Mouse (Mus musculus) CH12F3 (cell line): ENCODE data around the gene Copb1.

Experiments used
- in situ Hi-C: fragments of 300-500 bp; cut with MboI; formaldehyde crosslinking; loops from 2 replicates; pipeline ENCODE4 v1.14.3; 2020; ENCODE audit warnings: low sequenced_read_pairs

The Copb1 gene

DNA sequence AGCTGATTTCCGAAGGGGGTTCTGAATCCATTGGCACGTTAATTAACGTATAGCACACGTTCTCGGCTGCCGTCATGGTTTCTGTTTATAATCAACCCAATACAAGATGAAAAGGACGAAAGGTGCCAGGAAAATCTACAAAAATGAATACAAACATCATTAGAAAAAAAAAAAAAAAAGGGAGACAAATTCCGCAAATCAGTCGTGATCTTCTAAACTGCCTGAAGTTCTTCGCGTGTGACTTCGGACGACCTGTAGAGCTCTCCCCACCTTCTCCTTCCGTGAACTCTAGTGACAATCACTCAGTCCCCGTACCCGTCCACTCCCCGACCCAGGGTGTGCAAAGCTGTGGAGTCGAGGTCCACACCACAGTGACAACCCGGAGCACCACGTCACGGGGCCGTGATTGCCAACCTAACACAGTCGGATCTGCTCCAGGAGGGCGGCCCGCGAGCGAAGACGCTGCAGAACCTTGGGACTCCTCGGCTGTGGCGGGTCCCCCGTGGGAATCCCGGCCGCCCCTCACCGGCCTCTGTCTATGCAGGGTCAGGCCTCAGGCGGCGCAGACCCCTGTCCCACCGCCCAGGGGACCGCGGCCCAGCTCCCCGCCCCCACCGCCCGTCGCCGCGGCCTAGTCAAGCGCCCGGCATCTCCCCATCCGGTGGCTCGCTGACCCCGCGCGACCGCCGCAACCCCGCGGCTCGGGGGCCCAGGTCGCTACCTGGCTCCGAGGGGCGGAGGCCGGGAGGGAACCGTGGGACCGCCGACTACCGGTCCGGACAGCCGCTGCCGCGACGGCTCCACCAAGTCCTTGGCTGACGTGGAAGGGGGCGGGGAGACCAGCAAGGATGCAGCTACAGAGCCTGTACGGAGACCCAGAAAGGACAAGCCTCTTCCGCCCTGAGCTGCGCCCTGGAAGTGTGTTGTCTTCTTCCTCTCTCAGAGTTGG lies at the start of gene Copb1:
Gene Copb1 (minus strand): TSS at position 827 of the 949 bp plus-strand sequence.
- in situ Hi-C loops: no loop called here

DNA sequence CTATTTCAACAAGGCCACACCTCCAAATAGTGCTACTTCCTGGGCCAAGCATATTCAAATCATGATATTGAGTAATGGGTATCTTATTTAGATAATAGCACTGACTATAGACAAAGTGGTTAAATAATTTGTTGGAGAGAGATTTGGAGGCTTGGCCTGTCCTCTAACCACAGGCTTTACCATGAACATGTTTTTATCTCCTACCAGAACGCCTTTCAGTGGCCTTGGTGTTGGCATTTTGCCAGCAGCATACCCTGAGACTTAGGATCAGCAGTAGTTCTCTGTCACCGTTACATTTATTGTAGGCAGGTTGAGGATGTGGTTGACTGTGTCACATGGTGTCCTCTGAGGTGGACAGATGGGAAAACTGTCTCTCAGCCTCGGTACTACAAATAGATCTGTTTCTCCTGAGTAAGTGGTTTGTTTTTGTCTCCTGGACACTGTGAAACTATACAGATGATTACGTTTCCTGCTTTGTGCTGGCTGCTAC lies 46.8 kb upstream of the Copb1 start:
- in situ Hi-C loops: no loop called here

DNA sequence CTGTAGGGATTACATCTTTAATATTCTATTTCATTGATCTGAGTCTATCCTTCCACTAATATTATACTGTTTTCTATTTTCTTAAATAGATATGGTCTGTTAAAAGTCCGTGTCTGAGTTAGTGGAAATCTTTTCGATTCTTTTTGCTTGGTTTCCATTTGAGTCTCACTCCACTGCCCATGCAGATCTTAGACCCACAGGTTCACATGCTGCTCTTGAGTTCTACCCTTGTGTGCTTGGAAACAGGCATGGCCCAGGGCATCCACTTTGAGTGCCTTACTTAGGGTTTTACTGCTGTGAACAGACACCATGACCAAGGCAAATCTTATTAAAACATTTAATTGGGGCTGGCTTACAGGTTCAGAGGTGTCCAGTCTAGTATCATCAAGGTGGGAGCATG lies 46.3 kb upstream of the Copb1 start:
- in situ Hi-C loops: no loop called here

DNA sequence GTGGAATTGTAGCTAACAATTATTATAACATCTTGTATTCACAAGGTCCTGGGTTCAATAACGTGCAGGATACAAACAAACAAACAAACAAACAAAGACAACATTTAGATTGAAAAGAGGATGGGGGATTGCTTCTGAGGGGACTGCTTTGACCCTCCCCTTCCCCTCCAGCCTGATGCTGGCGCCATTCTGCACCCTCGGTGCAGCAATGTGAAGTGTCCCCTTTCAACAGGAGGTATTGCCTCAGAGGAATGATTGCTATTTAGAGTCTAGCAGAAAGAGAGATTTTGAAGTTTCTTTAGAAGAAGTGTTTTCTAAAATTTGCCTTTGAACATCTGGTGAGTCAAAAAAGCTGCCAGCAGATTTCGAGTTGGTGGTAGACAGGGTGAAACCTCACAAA lies 44.7 kb upstream of the Copb1 start:
- in situ Hi-C loops: no loop called here

DNA sequence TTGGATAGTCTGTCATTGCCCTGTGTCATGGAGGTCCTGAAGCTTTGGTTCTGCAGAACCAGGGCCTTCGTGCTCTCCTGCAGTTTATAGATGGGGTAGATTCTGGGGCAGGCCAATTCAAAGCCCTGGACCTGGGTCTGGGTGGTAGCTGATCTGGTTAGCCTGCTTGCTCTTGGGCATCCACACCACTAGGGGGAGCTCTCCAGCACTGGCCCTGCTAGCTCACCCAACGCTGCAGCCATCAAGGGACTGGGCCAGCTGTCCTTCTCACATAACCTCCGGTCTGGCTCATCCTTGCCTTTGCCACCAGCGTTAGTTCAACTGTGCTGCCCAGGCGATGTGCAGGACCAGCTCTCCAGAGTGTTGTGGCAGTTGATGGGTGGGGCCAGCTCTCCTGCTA lies 40.2 kb upstream of the Copb1 start:
- in situ Hi-C loops: no loop called here

DNA sequence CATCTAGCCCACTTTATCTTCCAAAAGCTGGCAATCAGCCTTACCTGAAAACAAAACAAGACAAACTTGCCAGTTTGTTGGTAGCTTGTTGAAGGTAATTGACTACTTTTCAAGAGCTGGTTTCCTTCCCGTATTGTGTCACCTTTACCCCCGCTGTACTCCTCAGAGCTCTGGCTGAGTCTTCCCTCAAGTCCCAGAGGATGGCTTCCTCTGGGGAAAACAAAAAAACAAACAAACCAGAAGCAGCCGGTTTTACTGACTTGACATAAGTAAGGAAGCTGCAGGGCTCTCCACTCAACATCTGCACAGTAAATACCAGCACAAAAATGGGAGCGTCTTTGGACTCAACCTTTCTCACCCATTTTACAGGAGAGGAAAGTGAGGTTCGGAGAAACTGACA lies 39.4 kb upstream of the Copb1 start:
- in situ Hi-C loops: no loop called here

DNA sequence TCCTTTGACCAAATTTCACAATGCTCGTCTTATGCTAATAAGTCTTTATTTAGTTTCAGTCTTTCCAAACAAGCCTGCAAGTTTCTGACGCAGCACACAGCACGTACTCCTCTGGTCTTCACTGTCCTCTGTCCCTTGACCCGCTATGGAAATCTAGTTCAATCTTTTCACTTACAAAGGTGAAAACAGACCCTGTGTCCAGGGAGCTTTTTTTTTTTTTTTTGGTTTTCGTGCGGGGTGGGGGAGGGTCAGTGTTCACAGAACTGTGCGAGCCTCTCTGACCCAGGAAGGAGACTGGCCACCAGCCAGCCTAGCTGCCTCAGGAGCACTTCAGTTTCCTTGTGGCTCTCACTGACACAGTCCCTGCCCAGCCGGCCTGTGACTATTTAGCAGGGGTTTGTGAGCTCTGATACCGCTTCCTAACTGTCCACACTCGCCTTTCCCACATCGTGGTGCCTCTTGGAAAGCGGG lies 38.0 kb upstream of the Copb1 start:
- in situ Hi-C loops: no loop called here

DNA sequence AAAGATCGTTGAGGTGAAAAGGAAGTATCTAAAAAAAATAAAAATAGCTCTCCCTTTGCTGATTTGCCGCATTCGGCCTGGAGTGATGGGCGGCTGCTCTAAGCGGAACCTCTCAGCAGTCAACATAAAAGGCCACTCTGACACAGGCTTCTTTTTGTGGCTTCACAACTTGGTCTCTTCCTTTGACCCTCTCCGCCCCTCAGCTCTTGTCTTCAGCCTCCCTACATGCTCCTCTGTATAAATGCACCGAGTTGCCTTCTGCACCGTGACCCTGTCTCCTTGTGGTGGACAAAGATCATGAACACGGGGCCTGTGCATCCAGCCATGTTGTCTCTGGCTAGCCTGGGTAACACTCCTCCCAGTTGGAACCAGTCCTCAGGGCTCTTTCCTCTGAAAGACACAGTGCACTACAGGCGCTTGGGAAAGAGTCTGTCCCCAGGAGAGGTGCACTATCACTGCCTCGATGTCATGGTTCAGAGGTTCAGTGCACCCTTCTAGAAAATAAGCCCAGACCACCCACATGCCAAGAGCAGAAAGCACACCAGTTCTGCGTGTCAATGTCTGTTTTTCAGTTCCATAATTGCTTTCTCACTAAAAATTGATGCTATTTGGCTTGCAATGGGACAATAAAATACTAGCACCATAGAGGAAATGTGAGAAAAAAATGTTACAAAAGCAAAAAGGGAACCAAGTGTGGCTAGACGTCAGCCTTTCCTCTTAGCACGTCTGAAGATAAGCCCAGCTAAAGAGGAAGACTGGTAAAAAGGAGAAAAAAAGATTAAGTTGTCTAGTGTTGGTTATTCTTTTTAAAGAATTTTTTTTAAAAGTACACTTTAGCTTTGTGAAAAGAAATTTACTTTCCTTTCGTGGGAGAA lies 37.2 kb upstream of the Copb1 start:
- in situ Hi-C loops: no loop called here

DNA sequence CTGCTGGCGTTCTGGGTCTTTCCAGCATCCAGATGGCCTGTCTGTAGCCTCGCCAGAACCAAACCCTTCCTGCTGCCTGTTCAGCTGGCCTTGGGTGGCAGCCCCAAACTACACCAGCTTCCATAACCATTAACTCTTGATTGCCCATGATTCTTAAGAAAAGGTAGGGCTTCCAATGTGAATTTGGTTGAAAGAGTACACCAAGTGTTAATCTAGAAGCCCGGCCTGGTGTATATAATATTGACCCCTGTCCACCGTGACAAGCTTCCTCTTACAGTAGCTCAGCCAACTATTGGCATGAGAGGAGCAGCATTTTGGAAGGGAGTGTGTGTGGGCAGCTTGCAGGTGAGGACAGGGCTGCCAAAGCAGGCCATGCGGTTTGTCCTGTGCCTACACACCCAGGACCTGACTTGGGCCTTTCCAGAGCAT lies 35.6 kb upstream of the Copb1 start:
- in situ Hi-C loops: no loop called here

DNA sequence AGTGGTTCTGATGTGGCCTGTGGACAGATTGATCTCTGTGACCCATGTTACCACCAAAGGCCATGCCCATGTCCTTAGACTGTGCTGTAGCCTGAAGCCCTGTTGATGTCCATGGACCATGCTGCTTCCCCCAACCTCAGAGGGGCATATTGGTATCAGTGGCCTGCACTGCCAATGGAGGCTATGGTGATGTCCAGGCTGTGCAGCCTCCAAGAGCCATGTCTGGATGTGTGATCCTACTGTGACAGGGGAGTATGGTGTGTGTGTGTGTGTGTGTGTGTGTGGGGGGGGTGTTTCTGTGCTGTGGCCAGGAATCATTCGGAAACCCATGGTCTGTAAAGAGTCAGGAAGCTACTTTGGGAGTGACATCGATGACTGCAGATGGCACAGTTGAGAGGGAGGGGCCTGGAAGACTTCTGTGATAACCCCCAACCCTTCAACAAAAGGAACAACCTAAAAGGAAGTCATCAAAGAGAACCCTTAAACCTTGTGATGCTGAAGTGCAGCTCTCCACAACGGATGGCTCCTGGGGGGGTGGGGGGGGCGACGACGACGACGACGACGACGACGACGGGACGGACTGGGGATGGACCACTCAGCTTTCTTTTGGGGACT lies 29.9 kb upstream of the Copb1 start:
- in situ Hi-C loops: no loop called here

DNA sequence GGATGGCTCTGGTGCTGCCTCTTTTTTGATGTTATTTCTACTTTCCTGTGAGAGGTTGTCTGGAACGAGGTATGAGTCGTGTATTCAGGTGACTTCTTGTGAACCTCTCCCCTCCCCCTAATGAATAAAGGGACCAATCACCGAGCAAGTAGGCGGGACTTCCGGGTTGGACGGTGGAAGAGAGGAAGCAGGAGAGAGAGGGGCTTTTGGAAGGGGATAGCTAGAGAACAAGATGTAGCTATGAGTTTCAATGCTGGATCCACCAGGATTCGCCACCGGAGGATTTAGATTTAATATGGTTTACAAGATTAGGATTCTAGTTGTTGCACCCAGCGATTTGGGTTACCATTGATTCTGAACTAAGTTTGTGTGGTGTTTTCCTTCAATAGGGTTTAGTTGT lies 28.5 kb upstream of the Copb1 start:
- in situ Hi-C loops: no loop called here

DNA sequence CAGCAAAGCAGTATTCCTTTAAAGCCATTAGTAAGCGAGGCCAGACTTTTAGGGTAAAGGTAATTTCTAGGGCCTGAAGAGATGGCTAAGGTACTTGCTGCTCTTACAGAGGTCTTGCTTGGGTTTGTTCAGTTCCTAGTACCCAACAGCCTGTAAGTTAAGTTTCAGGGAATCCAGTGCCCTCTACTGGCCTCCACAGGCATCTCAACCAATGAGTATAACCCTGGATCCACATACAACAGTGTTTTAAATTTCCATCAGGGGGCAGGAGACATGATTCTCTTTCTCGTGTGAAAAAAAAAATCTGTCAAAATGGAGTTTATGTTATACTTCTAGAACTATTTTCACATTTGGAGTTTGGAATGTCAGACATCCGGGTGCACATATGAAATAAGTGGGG lies 27.2 kb upstream of the Copb1 start:
- in situ Hi-C loops: no loop called here

DNA sequence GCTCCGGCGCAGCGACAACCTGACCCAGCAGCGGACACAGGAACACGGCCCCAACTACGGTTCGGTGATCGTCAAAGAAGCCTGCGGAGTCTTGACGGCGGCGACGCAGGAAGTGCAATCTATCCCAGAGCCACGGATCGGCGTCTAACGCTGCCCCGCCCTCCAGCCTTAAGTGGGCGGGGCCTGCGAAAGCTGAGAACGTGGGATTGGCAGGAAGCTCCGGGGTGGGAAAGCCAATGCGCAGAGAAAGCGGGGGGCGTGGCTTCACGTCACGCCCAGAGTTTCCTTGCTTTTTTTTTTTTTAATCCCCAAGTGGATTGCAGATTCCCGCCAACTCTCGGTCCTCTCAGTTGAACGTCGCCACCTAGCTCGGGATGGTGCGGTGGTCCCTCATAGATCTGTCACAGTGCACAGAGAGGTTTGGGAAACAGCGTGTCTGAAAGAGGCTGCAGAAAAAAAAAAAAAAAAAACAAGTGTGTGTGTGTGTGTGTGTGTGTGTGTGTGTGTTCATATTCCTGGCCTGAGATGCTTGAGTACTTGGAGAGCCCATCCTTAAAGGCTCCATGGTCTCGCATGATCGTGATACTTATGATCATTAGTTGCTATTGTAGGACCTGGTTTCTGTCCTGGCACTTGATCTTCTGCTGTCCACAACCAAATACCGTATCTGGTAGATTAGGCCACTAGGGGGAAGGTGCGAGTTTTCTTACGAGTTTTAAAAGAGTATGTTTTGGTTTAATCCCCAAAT lies 21.7 kb upstream of the Copb1 start, which contains the start of gene Psma1:
Gene Psma1 (minus strand): TSS at position 114 of the 748 bp plus-strand sequence.
- in situ Hi-C loops: no loop called here

DNA sequence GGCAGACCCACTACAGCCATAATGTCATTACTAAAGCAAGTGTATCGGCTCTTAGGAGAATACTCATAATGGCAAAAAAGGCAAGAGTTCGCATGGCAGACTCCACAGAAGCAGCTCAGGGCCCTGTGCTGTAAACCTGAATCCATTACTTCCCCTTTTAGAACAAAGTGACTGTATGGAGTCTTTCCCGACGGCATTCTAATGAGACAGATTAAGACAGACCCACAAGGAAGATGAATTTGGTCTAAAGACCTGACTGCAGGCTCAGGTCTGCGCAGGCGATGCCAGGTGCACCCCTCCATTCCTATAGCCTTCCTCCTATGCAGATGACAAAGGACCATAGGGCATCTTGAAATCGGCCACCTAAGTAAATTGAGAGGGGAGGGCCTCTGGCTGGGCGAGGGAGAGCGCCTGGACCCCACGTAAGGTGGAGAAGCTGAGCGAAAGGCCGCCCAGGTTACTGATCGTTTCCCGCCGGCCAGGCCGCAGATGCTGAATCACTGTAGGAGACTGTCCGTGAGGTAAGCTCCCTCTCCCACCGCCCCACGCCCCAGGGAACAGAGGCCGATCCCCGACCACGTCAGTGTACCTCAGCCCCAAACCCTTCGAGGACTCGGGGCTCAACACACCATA lies 21.0 kb upstream of the Copb1 start:
- in situ Hi-C loops: no loop called here

DNA sequence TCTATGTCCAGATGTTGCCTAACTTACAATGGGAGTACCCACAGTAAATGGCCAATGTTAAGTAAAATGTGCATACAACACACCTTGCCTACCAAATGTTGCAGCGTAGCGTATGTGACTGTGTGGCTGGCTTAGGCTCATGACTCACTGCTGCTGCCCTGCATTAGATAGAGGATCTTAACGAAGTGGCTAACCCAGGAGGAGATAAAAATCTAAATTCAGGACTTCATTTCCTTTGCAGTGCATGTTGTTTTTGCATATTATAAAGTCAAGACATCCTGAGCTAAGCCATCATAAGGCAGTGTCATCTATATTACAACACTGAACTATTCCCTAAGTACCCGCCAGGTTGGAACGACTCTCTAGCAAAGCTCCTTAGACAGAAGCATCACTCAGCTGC lies 13.9 kb upstream of the Copb1 start:
- in situ Hi-C loops: no loop called here

DNA sequence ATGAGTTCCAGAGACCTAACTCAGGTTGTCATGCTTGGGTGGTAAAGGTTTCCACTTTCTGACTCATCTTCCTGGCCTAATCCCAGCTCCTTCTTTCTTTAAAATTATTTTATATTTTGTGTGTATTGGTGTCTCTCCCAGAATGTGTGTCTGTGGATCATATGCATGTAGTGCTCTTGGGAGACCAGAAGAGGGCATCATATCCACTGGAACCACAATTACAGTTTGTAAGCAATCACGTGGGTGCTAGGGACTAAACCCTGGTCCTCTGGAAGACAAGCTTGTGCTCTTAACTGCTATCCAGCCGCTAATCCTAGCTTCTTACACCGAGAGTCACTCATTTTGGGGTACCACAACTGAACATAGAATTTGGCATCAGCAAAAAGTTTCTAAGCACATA lies 2.8 kb downstream of the Copb1 start:
- in situ Hi-C loops: no loop called here

DNA sequence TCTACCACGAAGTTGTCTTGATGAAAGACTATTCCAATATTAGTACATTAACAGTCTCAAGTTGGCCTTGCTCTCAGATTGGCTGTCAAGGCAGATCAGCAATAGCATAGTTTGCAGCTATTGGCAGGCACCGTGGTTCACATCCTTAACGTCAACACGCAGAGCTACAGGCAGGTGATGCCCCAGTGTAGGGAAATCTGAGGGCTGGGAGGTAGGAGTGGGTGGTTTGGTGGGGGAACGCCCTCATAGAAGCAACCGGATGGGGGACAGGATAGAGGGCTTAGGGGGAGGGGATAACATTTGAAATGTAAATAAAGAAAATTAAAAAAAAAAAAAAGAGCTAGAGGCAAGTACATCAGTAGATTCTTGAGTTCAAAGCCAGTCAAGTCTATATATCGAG lies 20.5 kb downstream of the Copb1 start:
- in situ Hi-C loops: loop anchor here (25.0 kb wide), 1 partner anchor 578 kb away; no protein-coding TSS in a partner anchor

DNA sequence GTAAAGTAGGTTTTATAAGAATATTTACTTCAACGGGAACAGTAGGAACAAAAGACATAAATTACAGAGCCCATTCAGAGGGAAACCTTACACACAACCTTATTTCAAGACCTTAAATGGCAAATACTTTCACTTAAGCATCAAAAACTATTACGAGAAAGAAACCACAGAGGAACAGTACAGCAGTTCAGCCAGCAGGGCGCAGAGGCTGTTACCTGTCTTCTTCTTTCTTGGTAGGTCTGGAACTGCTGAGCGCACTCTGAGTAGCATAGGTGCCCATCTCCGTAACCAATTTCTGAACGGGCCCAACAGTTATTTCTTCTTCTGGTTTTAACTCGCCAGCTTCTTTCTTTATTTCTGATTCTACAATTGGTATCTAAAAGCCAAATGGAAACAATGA lies 21.5 kb downstream of the Copb1 start:
- in situ Hi-C loops: loop anchor here (25.0 kb wide), 1 partner anchor 579 kb away; no protein-coding TSS in a partner anchor

DNA sequence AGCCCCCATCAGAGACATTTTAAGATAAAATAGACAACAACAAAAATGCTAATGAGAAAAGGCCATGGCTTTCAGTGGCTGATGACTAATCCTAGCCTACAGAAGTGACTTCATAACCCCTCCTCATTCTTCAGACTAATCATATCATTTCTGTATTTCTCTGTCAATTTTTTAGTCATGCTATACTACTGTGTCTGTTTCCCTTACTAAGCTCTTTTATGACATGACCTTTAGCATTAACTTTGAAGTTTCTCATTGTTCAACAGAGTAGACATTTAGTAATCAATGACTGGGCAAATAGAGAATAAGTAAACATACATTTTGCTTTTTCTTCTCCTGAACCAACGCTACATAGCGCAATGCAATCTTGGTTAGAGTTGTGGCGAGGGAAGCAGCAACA lies 22.7 kb downstream of the Copb1 start:
- in situ Hi-C loops: loop anchor here (25.0 kb wide), 1 partner anchor 580 kb away; no protein-coding TSS in a partner anchor
